Mouse (Mus musculus): ENCODE data around the gene Ing5.

GRCm38 (mm10) chr1:93837335-93837734 is 33.6 kb downstream of the Ing5 start:
- TF ChIP-seq CTCF (IDR thresholded peaks at IDR 0.05; ENCODE audit: borderline replicate concordance, control insufficient read depth, extremely low read depth, insufficient read depth, low read length, poor library complexity) = no peak
- TF ChIP-seq POLR2A (IDR thresholded peaks at IDR 0.05; ENCODE audit: control insufficient read depth, extremely low read depth, insufficient read depth, low read length, poor library complexity) = no peak

Data from thymus, adult 2 months (tissue).